Mouse (Mus musculus): ENCODE data around the gene Oas1g. TPM values are rescaled to one million over a fixed set of nuclear protein-coding genes. Genes with fewer than 3 reads are reported as not detected.
"Not testable (repeated sequence)": the region's sequence is repeated elsewhere in the genome, so short reads cannot be mapped to it uniquely, and the experiment has no call there.

The Oas1g gene
- total RNA-seq, 2 experiments from 2014 or later: not detected

DNA sequence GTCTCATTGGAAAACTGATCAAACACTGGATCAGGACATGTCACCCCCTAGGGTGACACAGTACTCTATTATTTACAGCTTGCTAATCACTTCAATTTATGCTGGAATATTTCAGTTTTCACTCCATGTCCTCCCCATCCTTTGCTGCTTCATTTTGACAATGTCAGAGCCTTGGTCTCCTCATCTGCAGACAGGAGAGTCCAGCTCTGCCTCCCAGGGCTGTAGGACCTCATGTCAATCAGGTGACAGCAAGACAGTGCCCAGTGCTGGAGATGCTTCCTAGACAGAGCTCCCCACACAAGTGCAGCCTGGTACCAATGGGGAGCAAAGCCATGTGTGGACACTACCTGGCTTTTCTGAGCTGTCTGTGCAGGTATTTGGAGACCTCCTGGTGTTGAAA lies 11.3 kb upstream of the Oas1g start:
- H3K4me3 ChIP-seq: no peak overlapping the region
- TF ChIP-seq CTCF (conservative IDR thresholded peaks at IDR 0.05): no peak
- DNase-seq (ENCODE audit: low spot score in 2 of 2): no peak
- H3K27ac ChIP-seq: no peak overlapping the region

DNA sequence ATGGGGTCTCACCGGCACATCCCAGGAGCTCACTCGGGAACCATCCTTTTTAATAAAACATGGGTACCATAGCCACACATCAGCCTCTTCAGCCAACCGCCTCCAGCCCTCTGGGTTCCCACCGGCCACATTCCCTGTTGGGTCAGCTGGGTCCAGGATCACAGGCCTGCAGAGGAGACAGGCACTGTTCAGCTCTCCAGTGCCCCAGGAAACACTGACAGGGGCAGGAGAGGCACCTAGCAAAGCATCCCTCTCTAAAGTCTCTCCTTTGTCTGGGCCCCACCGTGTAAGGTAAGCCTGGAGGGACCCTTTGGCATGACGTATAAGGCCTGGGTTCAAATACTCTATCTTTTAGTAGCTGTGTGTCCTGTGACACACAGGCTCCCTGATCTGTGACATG lies 10.9 kb upstream of the Oas1g start:
- no peak overlapping the region for H3K4me3 ChIP-seq
- DNase-seq (ENCODE audit: low spot score in 2 of 2): no peak
- no peak overlapping the region for H3K27ac ChIP-seq
- no peak for TF ChIP-seq CTCF (conservative IDR thresholded peaks at IDR 0.05)

DNA sequence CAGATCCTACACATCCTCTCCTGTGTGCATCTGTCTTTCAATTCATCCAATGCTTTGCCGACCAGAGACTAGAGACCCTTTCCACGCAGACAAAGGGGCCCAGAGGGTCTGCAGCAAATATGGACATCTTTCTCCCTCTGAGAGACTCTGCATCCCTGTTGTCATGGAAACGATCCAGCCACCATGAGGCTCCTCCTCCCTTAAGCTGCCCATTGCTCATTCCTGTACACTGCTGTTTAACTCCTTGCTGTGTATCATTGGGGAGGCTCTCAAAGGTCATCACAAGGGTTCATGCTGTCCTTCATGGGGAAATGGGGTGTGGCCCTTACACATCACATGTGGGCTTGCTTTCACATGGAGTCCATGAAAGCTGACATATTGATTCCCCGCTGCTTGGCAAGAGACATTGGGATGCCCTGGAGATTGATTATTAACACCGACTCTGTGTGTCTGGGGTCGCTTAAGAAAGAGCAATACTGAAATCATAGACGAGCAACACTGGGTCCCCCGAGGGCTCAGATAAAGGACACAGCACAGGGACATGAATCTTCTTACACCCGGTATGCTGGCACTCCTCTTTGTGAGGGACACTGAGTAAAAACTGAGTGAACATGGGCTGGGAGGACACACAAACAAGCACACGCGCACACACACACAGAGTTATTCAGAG lies 8.0 kb upstream of the Oas1g start:
- H3K4me3 ChIP-seq: no peak overlapping the region
- no peak for TF ChIP-seq CTCF (conservative IDR thresholded peaks at IDR 0.05)
- no peak overlapping the region for H3K27ac ChIP-seq
- DNase-seq (ENCODE audit: low spot score in 2 of 2): no peak

- not testable (repeated sequence) for DNase-seq (ENCODE audit: low spot score in 2 of 2); H3K27ac ChIP-seq; H3K4me3 ChIP-seq
Measured at GRCm38 (mm10) chr5:120894692-120895091, 7.3 kb upstream of the Oas1g start.

GRCm38 (mm10) chr5:120893866-120894265 lies 6.5 kb upstream of the Oas1g start:
- not testable (repeated sequence) for DNase-seq (ENCODE audit: low spot score in 2 of 2); H3K4me3 ChIP-seq; H3K27ac ChIP-seq

DNA sequence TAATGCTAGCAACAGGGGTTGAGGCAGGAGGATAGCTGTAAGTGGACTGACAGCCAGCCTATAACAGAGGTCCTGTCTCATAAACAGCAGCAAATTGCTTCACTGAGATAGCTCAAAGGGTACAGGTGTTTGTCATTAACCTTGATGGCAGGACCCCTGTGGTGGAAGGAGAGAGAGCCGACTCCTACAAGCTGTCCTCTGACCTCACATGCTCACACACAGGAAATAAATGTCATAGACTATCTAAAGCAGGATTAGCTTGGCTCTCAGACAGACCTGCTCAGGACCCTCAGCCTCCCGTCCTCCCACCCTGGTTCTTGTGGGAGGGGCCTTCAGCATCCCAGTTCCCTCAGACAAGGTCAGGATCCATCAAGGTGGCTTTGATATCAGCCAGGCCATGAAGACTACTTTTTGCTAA lies 4.8 kb upstream of the Oas1g start:
- TF ChIP-seq CTCF (conservative IDR thresholded peaks at IDR 0.05): no peak
- Histone ChIP-seq H3K27ac (no peak overlapping the region), H3K4me3 (no peak overlapping the region)
- no peak for DNase-seq (ENCODE audit: low spot score in 2 of 2)

DNA sequence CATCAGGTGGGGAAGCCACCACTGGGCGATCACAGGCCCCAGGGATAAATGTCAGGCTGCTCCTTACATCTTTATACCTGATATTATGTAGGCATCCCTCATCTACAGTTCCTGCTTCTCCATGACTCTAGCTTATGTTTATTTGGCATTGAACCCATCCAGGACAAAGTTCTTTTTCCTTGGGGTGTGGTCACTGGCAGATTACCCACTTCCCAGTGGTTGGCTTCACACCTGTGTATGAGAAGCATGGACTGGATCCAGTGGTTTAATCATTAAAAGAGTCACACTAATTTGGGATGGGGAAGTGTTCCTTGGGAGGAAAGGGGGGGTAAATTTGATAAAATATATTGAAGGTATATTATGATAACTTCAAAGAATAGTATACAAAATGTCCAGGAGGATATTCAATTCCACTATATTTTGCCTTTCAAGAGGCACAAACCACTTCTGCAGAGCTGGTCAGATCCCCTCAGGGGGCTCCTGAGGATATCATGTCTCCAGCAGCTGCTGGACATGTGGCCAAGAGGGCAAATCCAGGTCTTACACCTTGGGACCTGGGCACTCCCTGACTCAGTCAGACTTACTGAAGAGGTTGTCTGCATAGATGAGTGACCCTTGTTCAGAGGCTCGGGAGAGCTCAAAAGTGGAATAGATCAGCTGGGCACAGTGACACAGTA lies 4.3 kb upstream of the Oas1g start:
- DNase-seq (ENCODE audit: low spot score in 2 of 2); H3K4me3 ChIP-seq; H3K27ac ChIP-seq: not testable (repeated sequence)

GRCm38 (mm10) chr5:120890991-120891390 lies 3.6 kb upstream of the Oas1g start:
- TF ChIP-seq CTCF (conservative IDR thresholded peaks at IDR 0.05): no peak
- no peak overlapping the region for H3K27ac ChIP-seq
- no peak for DNase-seq (ENCODE audit: low spot score in 2 of 2)
- no peak overlapping the region for H3K4me3 ChIP-seq

- Histone ChIP-seq H3K27ac (no peak overlapping the region), H3K4me3 (no peak overlapping the region)
- TF ChIP-seq CTCF (conservative IDR thresholded peaks at IDR 0.05): no peak
- DNase-seq (ENCODE audit: low spot score in 2 of 2): no peak
Measured at GRCm38 (mm10) chr5:120890026-120890425, 2.6 kb upstream of the Oas1g start.

- H3K27ac ChIP-seq; H3K4me3 ChIP-seq; DNase-seq (ENCODE audit: low spot score in 2 of 2): not testable (repeated sequence)
Measured at GRCm38 (mm10) chr5:120888294-120888815, 942 bp upstream of the Oas1g start.

DNA sequence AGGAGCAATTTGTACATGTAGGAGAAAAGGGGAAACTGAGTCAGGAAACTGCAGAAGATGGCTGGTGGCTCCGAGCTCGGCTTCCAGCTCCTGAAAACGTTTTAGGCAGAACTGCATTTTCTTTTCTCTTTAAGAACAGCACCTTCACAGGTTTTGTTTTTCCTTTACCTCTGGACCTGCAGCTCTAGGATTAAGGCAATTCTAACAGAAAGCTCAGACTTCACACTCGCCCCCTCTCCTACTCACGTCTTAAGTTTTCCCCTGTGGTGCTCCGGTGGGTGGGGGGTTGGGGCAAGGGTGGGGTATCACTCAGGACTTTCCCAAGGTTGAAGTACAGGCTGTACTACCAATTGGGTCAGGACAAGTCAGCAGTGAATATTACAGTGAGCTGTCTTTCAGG lies 418 bp upstream of the Oas1g start:
- Histone ChIP-seq H3K4me3 (no peak overlapping the region), H3K27ac (no peak overlapping the region)
- no peak for TF ChIP-seq CTCF (conservative IDR thresholded peaks at IDR 0.05)
- DNase-seq (ENCODE audit: low spot score in 2 of 2): no peak

DNA sequence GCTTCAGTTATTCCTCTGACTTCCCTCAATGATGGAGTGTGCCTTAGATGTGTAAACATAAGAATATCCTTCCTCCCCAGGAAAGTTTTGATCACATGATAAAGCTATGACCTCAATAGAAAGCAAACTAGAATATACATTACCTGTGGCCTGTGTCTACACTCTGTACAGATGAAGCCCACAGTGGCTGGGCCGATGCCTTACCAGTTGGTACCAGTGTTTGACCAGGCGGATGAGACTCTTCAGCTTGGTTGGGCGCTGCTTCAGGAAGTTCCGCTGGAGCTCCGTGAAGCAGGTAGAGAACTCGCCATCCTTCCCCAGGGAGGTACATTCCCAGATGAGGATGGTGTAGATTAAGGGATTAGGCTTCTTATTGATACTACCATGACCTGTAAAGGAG lies 5.7 kb downstream of the Oas1g start:
- DNase-seq (ENCODE audit: low spot score in 2 of 2); H3K4me3 ChIP-seq; H3K27ac ChIP-seq: not testable (repeated sequence)

DNA sequence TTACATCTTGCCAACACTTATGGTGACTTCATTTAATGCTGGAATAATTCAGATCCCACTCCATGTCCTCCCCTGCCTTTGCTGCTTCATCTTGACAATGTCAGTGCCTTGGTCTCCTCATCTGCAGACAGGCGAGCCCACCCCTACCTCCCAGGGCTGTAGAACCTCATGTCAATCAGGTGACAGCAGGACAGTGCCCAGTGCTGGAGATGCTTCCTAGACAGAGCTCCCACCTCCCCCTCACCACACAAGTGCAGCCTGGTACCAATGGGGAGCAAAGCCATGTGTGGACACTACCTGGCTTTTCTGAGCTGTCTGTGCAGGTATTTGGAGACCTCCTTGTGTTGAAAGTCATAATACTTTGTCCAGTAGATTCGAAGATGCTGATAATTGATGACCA lies 8.6 kb downstream of the Oas1g start:
- DNase-seq (ENCODE audit: low spot score in 2 of 2); H3K4me3 ChIP-seq; H3K27ac ChIP-seq: not testable (repeated sequence)

- not testable (repeated sequence) for DNase-seq (ENCODE audit: low spot score in 2 of 2); H3K27ac ChIP-seq; H3K4me3 ChIP-seq
Measured at GRCm38 (mm10) chr5:120877407-120877806, 10.0 kb downstream of the Oas1g start.

DNA sequence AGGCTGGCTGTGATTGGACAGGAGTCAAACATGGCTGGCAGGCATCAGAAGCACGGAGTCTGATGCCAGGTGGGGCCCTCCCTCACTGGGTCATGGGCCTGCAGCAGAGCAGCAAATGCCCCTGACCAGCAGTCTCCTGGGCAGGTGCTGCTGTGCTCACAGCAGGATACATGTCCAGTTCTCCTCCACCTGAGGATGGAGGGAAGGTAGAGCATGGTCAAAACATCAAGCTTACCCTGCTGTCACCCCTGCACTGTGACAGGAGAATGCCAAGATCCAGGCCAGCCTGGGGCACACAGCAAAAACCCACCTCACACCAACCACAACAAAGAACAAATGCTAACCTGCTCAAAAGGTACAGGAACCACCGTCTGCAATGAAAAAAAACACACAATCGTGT lies 10.6 kb downstream of the Oas1g start:
- H3K27ac ChIP-seq; DNase-seq (ENCODE audit: low spot score in 2 of 2); H3K4me3 ChIP-seq: not testable (repeated sequence)

All from layer of hippocampus, adult 2 months (tissue).